ENCODE assay signal across 28 mouse cellular contexts in genomic region chr4:52060031-52060430, GRCm38 (mm10).
"Had no signal": no experiment of that assay in that cellular context is flagged by ENCODE, and none has a peak within 500 bp of the region (broad histone marks: within the 10 kb centered on the region; RNA-seq: fewer than 3 reads in every experiment).

No protein-coding gene starts in this region.

- DNase-seq: left cerebral cortex, postnatal 4 days; liver; liver, embryonic 13.5 days; liver, postnatal 0 days; lung, adult 18-20 months; lung, adult 2 months; lung, embryonic 14.5 days; lung, postnatal 10 days; lung, postnatal 14 days; lung, postnatal 36 days; lung, postnatal 4 days; midbrain, embryonic 14.5 days had no signal

- H3K4me3 ChIP-seq: limb, embryonic 10.5 days; limb, embryonic 12.5 days; limb, embryonic 13.5 days; limb, embryonic 15.5 days; liver, embryonic 12.5 days; liver, embryonic 13.5 days; liver, embryonic 15.5 days; lung, embryonic 15.5 days; megakaryocyte, embryonic 14.5 days; midbrain, embryonic 10.5 days; midbrain, embryonic 12.5 days; midbrain, embryonic 13.5 days; midbrain, embryonic 15.5 days; myocyte; neural tube, embryonic 12.5 days had no signal

- H3K27ac ChIP-seq: limb, embryonic 10.5 days; limb, embryonic 12.5 days; limb, embryonic 13.5 days; limb, embryonic 15.5 days; liver, embryonic 12.5 days; liver, embryonic 13.5 days; liver, embryonic 14.5 days; liver, embryonic 15.5 days; lung, embryonic 15.5 days; macrophage; midbrain, embryonic 10.5 days; midbrain, embryonic 12.5 days; midbrain, embryonic 13.5 days; midbrain, embryonic 15.5 days; neural tube, embryonic 12.5 days had no signal
